Mouse (Mus musculus): ENCODE data around the gene Sympk.

GRCm38 (mm10) chr7:19075231-19075630, 51.1 kb downstream of the Sympk start:
- TF ChIP-seq POLR2A (IDR thresholded peaks at IDR 0.05; ENCODE audit: borderline replicate concordance, extremely low read depth, insufficient read depth, insufficient read length, poor library complexity, severe bottlenecking) (no peak), CTCF (IDR thresholded peaks at IDR 0.05; ENCODE audit: borderline replicate concordance, extremely low read depth, insufficient read depth, insufficient read length) (no peak)

Measured in brain, embryonic 14.5 days (tissue).